Mouse (Mus musculus) kidney, postnatal 36 days (tissue): ENCODE results near the gene Gm49027.
"Not testable (repeated sequence)": the region's sequence is repeated elsewhere in the genome, so short reads cannot be mapped to it uniquely, and the experiment has no call there.

Source experiments
- DNase-seq, 2 experiments: peaks; one replicate each; pipeline ENCODE4 v3.0.0; 2021 to 2022; ENCODE audit warnings: mixed read lengths in 2 of 2

Gm49027 gene

GRCm38 (mm10) chr5:123525281-123525680 is at the start of gene Gm49027:
Gm49027 (minus strand) TSS chr5:123525488.
- DNase-seq, result no peak

DNA sequence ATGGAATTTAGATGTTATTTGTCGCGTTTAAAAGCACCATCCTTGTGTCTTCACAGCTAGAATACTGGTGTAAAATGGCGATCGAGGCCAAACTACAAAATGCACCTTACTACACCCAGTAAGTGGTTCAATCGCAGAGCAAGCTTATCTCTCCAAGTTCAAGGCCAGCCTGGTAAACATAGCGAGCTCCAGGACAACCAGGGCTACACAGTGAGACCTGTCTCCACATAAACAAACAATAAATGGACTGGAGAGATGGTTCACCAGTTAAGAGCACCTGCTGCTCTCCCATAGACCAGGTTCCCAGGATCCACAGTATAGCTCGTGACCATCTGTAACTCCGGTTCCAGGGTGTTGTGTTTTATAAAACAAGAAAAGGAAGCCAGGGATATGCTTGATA is 48.1 kb upstream of the Gm49027 start:
- DNase-seq, result no peak

GRCm38 (mm10) chr5:123572357-123573186 is 47.3 kb upstream of the Gm49027 start, which contains the start of gene Vps33a:
Vps33a (minus strand) TSS chr5:123573038.
- DNase-seq, result peak; percentile 99

GRCm38 (mm10) chr5:123561128-123561527 is 35.8 kb upstream of the Gm49027 start:
- no peak for DNase-seq

GRCm38 (mm10) chr5:123559588-123559987 is 34.3 kb upstream of the Gm49027 start:
- DNase-seq, result no peak

DNA sequence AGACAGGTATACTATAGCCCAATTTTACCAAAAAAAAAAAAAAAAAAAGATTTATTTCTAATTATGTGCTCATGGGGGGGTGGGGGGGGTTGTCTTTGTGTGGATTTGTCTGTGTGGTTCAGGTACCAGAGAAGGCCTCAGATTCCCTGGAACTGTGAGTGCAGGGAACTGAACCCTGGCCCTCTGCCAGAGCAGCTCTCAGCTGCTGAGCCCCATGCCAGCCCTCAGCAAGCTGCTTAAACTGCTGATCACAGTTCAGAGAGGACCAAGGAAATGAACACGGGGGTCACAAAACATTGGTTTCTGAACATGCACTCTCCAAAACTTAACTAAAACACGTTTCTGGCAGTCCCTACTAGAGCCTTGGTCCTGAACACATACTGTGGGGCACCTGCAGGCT is 31.2 kb upstream of the Gm49027 start:
- peak; percentile 82 to 90 for DNase-seq

DNA sequence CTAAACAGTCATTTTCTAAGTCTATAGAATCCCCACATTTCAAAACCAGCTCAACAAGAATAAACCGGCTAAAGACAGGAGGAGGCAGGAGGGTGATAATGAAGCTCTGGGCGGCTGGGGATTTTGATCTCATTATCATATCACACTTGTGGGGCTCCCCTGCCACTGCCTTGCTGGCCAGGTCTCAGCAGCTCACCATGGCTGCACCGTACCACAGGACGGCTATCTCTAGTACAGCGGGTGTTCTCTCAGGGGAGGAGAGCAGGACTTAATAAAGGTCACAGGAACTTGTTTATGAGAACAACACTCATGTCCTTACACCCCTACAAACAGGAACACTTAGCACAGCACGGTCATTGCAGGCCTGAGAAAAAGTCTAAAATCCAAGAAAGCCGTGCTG is 30.4 kb upstream of the Gm49027 start:
- no peak for DNase-seq

DNA sequence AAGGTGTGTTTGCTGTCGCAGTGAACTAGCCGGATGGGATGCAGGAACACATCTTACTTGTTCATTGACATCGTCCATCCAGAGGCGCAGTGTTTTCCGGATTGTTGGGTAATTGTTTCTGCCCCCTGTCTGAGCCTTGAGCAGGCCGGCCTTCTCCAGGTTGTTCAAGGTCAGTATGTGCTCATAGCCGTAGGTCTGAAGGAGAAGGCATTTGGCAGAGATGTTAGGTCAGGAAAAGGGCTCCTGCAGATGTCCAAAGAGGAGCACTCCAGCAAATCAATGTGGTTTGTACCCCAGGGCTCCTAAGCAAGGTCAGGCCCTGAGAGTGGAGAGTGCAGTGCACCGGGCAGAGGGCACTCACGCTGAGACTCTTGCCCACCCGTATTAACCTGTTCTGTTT is 8.5 kb upstream of the Gm49027 start:
- no peak for DNase-seq

GRCm38 (mm10) chr5:123530056-123530455 is 4.8 kb upstream of the Gm49027 start:
- DNase-seq, result no peak

GRCm38 (mm10) chr5:123528641-123529040 is 3.4 kb upstream of the Gm49027 start:
- DNase-seq, result no peak

DNA sequence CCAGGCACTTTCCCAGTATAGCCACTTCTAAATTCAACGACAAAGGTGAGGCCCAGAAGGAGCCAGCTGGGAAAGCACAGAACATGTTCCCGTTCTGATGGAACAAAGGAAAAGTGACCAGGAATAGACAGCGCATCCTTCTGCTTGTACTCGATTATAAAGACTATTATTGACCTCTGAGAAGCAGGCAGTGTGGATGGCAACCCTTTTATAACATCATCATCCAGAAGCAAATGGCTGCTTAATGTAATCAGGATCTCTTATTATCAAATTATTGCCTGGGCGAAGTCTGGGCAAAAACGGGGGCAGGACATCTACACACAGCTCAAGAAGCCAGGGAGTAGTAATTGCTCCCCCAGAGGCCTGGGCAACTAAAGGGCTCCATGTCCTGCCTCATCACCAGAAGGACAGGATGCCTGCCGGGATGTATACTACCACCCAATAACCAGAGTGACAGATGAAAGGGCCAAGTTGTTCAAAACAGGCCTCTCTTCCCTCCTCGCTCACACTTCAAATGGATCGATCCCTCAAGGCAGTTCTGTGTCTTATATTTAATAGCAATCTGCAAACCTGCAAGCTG is 718 bp upstream of the Gm49027 start:
- DNase-seq, result no peak

GRCm38 (mm10) chr5:123524393-123524750 is 916 bp downstream of the Gm49027 start:
- DNase-seq, result no peak

GRCm38 (mm10) chr5:123523692-123524392 is 1.4 kb downstream of the Gm49027 start, which contains the start of gene Diablo:
Diablo (minus strand) TSS chr5:123524176.
- peak; percentile 99 to 100 for DNase-seq

- no peak for DNase-seq
Observed at GRCm38 (mm10) chr5:123522166-123522565, 3.1 kb downstream of the Gm49027 start.

DNA sequence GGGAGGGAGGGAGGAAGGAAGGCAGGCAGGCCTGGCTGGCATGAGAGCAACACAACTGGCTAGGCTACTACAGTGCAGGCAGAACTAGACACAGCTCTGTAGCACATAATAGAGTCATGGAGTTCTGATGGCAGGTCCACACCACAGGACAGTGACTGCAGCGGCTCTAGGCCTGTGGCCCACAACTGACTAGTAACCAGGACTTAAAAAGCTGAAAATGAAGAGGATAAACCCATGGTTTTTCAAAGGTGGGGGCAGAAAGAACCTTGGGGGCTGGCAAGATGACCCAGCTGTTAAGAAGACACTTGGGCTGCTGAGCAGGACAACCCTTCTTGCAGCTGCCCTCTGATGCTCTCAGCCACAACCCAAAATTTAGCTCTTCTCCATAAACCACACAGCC is 3.7 kb downstream of the Gm49027 start:
- no peak for DNase-seq

DNA sequence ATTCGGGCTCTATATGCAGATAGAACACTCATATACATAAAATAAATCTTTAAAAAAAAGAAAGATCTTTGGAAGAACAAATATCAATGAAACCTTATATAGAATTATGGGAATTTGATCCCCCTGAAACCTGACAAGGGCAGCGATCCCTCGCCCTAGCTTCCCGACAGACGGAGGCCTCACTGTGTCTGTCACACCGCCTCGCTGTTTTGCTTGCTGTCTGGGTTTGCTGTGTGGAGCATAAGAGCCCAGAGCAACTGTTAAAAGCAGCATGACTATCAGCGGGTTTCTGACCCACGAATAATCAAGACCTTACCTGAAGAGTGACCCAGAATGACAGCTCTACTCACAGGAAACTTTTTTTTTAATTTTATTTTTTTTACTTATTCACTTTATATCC is 4.6 kb downstream of the Gm49027 start:
- no peak for DNase-seq

DNA sequence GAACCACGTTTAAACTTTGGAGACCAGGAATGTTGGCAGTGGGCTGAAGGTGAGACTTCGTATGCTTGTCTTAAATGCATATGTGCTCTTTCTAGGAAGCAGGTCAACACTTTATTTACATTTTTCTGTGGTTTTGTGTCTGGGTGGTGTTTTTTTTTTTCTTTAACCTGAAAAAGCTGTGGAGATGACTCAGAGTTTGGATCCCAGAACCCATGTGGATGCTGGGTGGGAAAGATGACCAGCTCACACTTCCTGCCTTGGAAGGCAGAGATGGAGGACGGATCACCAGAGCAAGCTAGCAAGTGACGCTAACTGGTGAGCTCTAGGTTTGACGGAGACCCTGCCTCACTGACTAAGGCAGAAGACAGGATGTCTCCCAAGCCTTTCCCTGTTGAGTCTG is 10.4 kb downstream of the Gm49027 start:
- no peak for DNase-seq

DNA sequence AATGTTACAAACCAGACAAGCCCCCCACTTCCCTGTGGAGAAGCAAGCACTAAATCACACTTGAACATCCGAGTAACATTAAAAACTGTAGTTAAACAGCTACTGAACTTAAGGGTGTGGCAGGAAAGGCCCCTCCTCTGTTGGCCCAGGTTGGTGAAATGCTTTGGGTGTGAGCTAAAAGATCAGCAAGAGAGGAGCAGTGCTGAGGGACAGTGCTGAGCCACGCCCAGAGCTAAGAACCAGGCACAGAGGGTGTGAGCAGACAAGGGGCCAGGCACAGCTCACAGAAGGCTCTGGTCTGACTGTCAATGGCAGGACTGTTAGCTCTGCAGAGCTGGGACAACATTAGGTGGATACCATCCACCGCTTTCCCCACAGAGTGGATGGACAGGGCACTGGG is 13.2 kb downstream of the Gm49027 start:
- DNase-seq, result no peak

GRCm38 (mm10) chr5:123511426-123511825 is 13.9 kb downstream of the Gm49027 start:
- not testable (repeated sequence) for DNase-seq

- no peak for DNase-seq
Observed at GRCm38 (mm10) chr5:123510160-123510559, 15.1 kb downstream of the Gm49027 start, which contains the start of gene B3gnt4. B3gnt4 (plus strand) TSS chr5:123510460.

DNA sequence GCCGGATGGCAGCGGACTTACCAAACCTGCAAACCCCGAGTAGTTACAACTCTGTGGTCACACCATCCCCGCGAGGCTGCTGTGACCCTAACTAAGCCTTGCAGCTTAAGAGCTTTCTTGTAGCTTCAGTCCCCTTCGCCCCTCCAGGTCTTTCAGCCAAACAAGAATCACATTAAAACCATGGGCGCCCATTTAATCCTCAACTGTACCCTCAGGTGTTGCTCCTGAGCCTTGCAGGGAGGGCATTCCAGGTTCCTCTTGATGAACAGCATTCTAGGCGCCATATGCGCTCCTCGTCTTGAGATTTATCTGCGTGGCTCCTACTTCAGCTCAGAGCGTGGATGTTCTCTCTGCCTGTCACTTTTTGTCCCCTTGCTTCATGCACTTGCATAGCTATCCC is 16.4 kb downstream of the Gm49027 start:
- no peak for DNase-seq

DNA sequence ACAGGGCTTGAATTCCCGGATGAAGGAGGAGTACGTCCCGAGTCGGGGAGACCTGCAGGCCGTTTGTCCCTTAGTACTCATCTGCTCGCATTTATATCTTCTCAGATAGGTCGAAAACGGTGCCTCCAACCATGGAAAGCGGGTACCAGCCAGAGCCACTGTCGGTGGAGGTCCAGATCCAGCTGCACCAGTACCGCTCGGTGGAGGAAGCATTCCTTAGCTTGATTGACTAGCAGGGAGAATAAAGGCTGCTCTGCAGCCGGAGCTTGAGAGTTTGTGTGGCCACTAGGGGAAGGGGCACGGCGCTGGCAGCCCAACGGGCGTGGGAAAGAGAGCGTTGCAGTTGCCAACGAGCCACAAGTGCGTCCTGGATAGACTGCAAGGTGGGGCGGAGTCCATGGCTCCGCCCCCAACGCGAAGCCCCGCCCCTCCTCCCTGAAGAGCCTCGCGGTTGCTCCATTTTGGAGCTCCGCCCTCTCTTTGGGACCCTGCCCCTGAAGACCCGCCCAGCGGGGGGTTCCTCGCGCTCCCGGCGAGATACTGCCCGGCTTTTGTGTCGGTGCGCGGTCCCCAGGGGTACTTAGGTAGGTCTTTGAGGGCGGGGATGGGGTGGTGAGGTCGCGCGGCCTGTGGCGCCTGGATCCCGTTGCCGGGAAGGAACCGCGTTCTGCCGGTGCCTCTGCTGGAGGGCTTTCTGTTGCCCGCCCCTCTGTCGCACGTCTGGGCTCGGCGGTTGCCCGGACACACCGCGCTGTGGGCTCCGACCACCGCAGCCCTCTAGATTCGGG is 17.2 kb downstream of the Gm49027 start:
- peak; percentile 80 to 91 for DNase-seq

- no peak for DNase-seq
Observed at GRCm38 (mm10) chr5:123501973-123502372, 23.3 kb downstream of the Gm49027 start.
